Mouse (Mus musculus) ovary, postnatal 10 days (tissue): ENCODE results near the gene Gdpgp1.

Experiments
- DNase-seq: peaks from one replicate; pipeline ENCODE4 v3.0.0; 2022; ENCODE audit warnings: low spot score

Gene Gdpgp1

DNA sequence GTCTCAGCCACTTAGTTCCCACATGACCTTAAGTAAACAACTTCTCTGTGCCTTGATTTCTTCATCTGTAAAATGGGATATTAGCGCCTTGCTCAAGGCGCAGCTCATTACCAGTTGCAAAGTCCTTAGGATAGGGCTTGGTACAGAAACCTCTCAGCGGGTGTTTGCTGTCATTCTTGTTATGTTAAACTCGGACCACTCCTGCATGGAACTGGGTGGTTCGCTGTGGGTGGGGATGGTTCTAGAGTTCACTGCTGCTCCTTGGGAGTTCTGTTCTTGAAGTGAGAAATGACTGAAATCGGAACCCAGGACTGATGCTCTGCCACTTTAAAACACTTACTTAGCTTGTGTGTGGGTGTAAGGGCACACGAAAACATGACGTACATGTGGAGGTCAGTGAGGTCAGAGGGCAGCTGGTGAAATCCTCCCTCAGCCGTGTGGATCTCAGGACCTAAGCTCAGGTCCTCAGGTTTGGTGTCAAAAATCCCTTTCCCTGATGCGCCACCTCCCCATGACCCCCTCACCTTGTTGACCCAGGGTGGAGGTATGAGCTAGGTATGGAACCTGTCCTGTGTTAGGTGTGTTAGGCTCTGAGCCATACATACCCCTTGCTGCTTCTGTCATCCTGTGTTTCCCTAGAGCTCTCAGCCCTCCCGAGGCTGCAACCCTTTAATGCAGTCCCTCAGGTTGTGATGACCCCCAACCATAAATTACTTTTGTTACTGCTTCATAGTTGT, 32.6 kb upstream of the Gdpgp1 start:
- DNase-seq = no peak

DNA sequence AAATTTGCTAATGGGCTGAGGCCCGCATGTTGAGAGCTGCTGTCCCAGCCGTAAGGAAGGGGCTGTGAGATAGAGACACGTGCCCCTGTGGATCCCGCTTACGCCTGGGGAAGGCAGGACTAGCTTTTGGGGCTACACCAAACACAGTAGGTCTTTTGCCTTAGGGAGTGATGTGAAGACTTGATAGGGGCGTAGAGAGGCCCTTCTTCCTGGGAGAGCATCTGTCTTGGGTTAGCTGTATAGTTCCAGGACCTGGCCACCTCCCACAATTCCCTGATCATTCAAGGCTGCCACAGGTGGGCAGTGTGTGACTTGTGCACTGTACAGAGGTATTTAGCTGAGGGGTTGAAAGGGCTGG, 32.1 kb upstream of the Gdpgp1 start:
- no peak for DNase-seq

DNA sequence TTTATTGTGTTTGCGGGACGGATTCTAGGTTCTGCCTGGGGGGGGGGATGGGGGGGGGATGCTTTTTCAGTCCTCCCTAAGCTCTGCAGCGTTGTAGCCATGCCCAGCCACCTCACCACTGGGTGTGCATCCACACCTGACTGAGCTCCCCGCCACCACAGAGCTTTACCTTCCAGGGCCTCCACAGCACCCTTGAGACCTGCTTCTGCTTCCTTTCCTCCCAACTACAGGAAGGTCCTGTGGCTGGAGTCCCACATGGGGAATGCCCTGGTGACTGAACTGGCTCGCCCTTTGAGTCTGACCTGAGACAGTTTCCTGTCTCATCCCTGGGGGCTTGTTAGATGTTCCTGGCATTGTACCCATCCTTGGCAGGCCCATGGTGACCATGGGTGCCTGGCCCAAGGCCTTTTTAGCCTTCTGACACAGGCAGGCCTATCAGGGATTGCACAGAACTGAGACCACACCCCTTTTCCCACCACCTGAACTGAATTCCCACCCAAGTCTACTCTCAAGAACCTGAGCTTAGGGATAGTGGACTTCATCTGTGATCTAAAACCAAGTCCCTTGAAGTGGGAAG, 31.6 kb upstream of the Gdpgp1 start:
- no peak for DNase-seq

DNA sequence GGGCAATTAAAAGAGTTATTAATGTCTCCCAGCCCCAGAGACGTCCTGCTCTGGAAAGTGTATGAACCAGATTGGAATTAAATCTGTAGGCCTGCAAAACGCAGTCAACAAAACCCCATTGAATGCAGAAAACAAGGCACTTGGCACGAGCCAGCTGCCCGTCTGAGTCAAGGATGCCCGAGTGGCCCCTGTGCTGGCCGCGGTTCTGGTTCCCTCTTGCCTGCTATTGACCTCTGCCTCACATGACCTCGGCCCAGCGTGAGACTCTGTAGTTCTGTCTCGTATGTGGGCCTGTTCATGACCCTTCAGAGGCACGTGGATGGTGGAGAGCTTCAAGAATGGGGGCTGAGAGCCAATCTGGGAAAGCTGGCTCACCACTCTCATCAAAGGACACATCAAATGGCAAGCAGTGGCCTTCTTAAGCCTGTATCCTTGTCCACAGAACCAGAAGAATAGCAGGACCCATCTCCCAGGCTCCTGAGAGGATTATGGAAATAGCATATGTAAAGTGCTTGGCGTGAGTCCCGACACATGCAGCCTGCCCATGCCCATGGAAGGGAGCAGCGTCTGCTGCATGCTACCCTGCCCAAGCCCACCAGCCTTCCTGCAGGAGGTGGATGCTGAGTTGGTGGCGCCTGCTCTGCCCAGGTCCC, 30.7 kb upstream of the Gdpgp1 start:
- DNase-seq = no peak

DNA sequence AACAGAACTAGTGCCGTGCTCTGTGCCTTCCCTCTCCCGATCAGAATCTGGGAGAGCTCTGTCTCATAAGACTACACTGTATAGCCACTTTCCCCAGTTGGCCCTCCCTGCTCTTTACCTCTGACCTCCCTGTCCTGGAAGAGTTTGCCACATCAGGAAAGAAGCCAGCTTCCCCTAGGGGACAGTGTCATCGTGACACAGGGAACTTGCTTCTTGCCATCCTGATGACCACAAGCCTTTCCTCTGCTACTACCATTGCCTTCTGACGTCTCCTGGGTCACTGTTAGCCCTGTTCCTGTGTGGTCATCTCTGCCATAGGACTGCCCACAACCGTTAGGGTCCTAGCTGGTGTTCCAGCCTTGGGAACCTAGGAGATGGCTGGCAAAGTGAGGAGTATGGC, 29.7 kb upstream of the Gdpgp1 start:
- DNase-seq = no peak

DNA sequence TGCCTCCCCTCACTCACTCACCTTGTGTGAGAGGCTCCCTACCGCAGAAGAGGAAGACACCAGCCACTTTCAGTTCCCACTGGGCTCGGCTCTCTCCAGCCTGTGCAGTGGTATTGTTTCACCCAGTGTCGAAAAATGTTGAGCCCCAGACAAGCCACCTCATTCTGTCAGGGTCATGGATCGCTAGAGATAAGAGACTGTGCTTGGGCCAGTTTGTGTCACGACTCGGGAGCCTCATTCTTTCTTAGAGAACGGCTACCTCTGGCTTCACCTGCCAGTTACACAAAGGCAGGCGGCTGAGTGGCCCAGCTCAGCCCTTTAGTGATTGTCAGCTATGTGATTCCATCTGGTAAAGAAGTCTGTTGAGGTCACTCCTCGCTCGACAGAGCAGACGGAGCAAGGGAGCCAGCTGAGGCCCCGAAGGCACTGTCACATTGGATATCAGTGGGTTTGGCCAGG, 29.0 kb upstream of the Gdpgp1 start:
- DNase-seq = no peak

DNA sequence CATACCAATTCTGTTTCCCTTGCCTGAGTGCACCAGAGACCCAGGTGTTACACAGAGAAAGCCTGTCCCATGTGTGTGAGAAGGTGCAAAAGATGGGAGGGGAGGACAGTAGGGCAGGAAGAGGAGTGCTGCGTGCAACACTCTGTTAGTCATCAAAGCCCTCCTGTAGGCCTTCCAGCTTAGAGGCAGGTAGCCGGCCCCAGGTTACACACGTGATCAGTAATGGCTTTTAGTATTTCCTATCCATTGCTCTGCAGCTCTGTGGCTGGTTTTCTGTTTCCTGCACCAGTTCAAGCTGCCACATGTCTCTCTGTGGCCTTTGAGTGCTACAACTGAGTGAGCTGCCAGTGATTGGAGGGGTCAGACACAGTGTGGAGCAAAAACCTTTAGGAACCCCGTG, 28.3 kb upstream of the Gdpgp1 start:
- no peak for DNase-seq

DNA sequence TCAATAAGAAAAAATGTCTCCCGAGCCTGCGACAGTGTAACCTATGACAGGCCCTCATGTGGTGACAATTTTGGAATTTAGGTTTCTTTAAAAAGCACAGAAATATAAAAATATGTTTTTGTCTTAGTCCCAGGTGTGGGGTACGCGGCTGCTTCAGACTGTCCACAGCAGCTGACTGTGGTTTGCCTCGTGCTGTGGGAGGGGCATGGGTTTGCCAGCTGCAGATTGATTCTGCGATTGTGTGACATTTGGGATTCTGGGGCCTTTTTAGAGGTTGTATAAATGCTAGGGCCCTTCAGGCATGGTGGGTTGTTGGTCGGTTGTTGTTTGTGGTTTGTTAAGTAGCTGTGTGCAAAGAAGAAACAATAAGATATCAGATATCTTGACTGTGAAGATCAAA, 27.7 kb upstream of the Gdpgp1 start:
- DNase-seq = no peak

DNA sequence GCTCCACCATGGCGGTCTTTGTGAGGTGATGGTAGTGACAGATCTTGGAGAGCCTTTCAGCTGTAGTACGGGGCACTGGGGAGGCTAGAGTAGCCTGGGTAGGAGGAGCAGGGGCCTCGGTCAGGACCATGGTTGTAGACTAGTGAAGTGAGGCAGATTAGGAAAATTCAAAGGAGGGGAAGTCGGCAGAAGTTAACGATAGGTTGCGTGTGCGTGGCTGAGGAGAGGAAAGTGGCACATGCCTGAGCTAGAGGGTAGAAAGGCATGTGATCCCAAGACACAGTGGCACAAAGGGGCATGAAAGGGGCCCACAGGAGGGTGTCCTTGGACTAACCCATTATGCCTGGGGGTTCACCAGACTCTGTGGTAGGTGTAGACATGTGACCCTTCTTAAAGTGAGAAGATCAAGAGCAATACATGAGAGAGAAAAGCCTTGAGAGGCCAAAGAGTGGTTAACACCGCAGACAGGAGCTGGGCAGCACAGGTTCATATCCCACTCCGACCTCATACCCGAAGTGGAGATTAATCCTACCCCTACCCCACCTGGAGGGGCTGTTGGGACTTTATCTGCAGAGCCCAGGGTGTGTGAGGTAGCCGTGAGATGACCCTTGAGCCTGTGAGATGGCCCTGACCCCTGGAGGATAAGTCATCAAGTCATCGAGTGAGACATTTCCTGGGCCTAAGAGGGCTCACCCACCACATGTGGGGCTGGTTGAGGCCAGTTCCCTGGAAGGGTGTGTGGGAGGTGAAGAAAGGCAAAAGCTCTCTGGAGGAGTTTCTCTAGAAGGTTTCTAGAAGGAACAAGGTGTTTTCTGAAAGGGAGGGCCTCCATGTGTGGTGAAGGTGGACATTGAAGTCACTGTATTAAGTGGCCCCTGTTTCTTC, 26.7 kb upstream of the Gdpgp1 start:
- DNase-seq = no peak

DNA sequence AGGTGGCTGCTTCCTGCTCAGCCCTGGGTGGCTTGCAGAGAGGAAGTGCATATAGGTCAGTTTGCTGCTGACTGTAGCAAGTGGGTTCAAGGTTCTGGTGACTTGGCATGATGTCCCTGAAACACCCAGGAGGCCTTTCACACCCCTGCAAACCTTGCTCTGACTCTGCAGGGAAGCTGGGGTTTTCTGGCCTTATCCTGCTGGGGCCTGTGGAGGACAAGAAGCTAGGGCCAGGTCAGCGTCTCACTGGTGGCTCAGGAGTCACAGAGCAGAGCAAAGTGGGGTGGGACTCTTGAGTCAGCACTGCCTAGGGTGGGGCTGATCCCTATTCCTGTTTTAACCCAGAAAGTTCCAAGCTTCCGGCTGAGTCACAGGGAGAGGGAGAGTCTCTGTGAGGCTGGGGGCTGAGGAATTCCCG, 25.3 kb upstream of the Gdpgp1 start:
- no peak for DNase-seq

DNA sequence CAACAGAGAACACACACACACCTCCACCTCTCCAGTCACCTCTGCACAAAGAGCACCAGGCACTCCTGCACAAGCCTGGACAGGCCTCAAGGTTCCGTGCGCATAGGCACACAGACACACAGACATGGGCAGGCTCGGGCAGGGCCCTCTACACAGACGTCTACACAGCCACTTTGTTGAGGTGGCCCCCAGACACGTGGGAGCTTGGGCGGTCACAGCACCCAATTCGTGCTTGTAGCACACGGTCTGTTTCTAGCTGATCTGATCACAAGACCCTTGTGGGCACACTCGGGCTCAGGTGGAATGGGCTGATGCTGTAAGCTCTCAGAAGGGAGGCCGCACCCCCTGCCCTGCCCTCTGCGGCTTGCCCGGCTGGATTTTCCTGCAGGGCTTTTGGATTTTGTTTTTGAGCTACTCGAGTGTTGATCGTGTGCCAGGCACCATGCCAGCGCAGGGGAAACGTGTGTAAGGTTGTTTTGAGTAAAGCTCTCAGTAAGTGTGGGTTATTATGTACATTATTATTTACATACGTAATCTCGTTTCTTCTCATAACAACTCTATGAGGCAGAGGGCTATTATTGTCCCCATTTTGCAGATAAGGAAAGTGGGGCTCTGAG, 24.5 kb upstream of the Gdpgp1 start:
- DNase-seq = no peak

DNA sequence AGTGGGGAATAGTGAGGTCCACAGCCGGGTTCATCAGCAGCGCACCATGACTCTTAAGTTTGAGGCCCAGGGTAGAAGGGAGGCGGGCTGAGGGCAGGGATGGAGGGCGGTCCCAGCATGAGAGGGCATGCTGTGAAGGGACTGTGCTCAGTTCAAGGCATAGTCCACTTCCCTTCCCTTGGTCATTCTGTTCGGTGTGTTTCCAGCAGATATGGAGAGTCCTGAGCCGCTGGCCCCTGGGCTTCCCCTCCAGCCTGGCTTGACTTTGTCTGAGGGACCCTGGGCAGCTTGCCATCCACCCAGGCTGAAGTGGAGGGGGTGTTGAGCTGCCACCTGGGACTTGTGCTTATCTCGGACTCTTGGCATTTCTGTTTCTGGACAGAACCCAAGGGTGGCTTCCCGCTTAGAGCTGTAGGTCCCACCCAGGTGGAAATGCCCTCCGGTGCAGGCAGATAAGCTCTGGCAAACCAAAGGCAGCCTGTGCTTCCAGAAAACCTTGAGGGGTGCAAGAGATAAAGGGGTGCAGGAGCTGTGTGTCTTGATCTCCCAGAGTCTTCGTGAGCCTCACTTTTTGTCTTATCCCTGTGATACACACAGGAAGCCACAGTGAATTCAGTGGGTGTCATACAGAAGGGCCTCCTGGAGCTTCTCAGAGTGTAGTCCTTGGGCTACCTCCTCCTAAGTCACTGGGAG, 23.8 kb upstream of the Gdpgp1 start:
- no peak for DNase-seq

DNA sequence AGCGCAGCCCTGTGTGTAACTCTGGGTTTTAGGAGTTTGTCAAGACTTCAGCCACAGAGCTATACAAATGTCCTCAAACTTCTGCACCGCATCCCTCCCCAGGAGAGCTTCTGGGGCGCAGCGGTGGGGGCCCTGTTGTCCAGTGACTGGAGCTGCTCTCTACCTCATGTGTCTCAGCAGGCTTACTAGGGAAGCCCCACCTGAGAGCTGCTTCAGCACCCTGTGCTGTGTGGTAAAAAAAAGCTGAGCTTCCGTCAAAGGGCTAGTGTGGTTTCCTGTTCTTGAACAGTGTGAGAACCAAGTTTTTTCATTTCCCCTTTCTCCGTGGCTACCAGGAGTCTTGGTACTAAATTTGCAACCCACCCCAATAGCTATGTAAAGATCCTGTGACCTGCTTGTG, 23.0 kb upstream of the Gdpgp1 start:
- DNase-seq = no peak

DNA sequence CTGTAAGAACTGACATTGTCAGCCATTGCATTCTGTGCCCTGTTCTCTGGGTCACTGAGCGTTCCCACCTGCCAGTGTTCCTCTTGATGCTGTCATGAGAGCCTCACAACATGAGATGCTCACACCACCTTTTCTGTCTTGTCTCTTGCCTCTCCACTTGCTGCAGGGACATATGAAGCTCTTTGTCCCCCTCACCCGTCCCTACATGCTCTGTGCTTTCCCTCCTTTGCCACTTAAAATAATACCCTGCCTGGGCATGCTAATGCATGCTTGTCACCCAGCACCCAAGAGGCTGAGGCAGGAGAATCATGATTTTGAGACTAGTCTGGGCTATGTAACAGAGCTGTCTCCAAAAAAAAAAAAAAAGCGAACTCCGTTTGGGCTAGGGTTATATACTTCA, 21.7 kb upstream of the Gdpgp1 start:
- DNase-seq = no peak

DNA sequence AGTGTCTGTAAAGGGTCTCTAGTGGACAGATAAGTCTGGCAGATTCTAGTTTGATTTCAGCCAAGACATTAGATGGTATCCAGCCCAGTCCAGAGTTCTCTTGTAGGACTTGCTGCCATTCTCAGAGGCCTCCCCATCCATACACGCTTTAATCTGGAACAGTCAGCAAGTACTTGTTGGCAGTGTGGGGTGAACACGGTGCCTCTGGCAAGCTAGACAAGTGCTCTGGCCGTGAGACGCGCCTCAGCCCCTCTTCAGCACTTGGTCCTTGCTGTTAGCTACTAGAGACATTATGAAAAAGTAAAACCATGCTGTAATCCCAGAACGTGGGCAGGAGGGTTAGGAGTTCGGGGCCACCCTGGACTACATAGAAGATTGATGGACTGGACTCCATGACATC, 19.1 kb upstream of the Gdpgp1 start:
- no peak for DNase-seq

DNA sequence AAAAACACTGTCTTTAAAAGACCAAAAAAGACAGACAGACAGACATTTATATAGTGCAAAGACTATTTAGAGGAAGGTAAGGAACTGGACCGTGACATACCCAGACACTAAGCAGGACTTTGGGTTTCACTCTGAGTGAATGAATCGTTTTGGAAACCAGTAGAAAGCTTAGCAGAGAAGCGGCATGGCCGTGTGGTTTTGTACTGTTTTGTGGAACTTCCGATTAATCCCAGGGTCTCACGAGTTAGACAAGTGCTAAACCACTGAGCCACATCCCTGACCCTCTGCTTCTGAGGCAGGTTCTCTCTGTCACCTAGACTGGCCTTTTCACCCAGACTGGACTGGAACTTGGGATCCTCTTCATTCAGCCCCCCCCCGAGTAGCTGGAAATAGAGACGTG, 18.2 kb upstream of the Gdpgp1 start:
- no peak for DNase-seq

DNA sequence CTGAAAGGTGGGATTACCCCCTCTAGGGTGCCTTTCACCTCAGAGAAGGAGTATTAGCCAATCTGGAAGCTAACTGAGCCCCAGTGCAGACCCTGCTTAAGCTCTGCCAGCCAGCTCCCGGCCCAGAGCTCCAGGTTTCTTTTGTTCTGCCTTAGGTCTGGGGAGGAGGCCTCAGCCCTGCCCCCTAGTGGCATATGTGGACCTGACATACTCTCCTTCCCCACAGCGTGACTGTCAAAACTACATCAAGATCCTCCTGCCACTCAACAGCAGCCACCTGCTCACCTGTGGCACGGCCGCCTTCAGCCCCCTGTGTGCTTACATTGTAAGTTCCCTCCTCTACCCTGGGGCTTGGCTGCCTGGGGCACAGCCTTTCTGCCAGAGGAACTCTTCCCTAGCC, 17.3 kb upstream of the Gdpgp1 start:
- DNase-seq = peak; percentile 52

DNA sequence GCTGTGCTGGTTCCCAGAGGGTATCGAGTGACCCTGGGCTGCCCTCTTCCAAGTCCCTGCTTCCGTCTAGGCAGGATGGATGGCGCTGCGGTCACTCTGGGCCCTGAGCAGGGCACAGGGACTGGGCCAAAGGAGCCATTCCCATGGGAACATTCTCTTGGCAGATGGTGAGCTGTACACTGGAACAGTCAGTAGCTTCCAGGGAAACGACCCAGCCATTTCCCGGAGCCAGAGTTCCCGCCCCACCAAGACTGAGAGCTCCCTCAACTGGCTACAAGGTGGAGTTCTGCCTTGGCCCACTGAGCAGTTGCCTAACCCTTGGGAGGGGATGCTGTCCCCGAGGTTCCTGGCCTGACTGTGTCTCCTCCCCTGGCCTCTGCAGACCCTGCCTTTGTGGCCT, 16.1 kb upstream of the Gdpgp1 start:
- DNase-seq = no peak

DNA sequence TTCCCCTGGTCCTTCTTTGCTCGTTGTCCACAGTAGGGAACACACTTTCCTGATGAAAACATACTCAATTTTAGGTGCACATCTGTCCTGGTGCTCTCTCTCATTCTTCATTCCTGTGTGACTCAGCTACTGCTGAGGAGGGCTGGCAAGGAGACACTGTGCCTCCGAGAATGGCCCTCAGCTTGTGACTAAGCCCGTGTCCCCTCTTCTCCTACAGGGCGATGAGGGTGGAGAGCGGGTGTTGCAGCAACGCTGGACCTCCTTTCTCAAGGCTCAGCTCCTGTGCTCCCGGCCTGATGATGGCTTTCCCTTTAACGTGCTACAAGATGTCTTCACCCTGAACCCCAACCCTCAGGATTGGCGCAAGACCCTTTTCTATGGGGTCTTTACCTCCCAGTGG, 14.0 kb upstream of the Gdpgp1 start:
- no peak for DNase-seq

DNA sequence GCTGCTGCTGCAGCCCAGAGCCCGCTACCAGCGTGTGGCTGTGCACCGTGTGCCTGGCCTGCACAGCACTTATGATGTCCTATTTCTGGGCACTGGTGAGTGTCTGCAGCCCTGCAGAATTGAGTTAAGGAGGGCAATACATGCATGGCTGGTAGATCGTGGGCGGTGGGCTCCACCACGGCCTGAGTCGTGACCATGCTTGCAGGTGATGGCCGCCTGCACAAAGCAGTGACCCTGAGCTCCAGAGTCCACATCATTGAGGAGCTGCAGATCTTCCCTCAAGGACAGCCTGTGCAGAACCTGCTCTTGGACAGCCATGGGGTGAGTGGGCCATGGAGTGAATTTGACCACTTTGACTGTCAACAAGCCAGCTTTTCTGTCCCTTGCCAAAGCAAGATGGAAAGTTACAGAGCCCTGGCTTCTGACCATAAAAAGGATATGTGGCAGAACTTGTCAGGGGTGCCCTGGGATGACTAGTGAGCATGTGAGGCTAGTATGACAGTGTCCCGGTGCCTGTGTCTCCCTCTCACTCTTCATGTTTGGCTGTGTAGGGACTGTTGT, 12.3 kb upstream of the Gdpgp1 start:
- DNase-seq = no peak

DNA sequence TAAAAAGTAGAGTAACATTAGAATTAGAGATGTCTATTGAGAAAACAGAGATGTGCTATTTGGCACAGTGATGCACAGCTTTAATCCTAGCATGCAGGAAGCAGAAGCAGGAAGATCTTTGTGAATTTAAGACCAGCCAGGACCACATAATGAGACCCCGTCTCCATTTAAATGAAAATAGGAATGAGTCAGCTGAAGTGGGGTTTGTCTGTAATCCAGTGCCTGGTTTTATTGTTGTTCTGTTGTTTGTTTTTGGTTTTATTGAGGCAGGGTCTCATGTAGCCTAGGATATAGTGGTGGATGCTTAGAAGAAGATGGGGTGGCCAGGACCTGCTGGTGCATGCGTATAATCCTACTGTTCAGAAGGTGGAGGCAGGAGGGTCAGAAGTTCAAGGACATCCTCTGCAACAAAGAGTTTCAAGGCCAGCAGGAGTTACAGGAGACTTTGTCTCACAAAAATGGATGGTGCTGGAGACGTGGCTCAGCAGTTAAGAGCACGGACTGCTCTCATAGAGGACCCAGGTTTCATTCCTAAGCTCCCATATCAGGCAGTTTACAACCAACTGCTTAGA, 11.4 kb upstream of the Gdpgp1 start:
- DNase-seq = no peak
